Mouse (Mus musculus) embryonic stem cell, embryonic (primary cell): ENCODE data around the gene Manba.
"Not testable (repeated sequence)": the region's sequence is repeated elsewhere in the genome, so short reads cannot be mapped to it uniquely, and the experiment has no call there.

Experiments
- CTCF ChIA-PET, 4 experiments: fragments of 300-600 bp in 2 of 4; fragments of 350-600 bp in 2 of 4; sonication (Branson Sonifier 250); formaldehyde crosslinking; loops; one replicate each; lab custom pipeline; 2022; ENCODE audit warnings: inconsistent platforms in 2 of 4; lab: Charles Lee
- POLR2A ChIA-PET, 4 experiments: fragments of 300-600 bp in 2 of 4; fragments of 350-600 bp in 2 of 4; sonication (Branson Sonifier 250); formaldehyde crosslinking; loops; one replicate each; lab custom pipeline; 2022; ENCODE audit warnings: antibody characterized with exemption in 4 of 4, inconsistent platforms in 1 of 4; lab: Charles Lee

The Manba gene

GRCm38 (mm10) chr3:135505916-135506482 lies 20.6 kb downstream of the Manba start:
- POLR2A ChIA-PET = interaction anchor here in 3 of 4 experiments (0.7 to 2.9 kb wide), 22 partner anchors 8 to 225 kb away, joined by 3 to 11 read pairs (median 4); partner anchors contain the start of genes Manba (in 2 of the 3), Bdh2 (in 1 of the 3) and Ube2d3 (in 1 of the 3)
- CTCF ChIA-PET = interaction anchor here in 2 of 4 experiments (0.9 to 1.5 kb wide), 4 partner anchors 20 to 225 kb away, joined by 4 to 8 read pairs (median 4); partner anchors contain the start of gene Bdh2 (in 1 of the 2)

- CTCF ChIA-PET = interaction anchor here in 2 of 4 experiments (0.6 to 1.1 kb wide), 2 partner anchors 74 to 224 kb away, joined by 3 to 4 read pairs; no protein-coding TSS in a partner anchor
These were observed 22.1 kb downstream of the Manba start for GRCm38 (mm10) chr3:135507506-135507905.

GRCm38 (mm10) chr3:135508191-135508590 lies 22.8 kb downstream of the Manba start:
- POLR2A ChIA-PET = interaction anchor here in 2 of 4 experiments (0.6 to 1.8 kb wide), 16 partner anchors 12 to 128 kb away, joined by 3 to 10 read pairs (median 4); partner anchors contain the start of genes Ube2d3 (in 2 of the 2) and Manba (in 1 of the 2)
- CTCF ChIA-PET = interaction anchor here in 3 of 4 experiments (0.6 to 1.2 kb wide), 4 partner anchors 26 to 223 kb away, joined by 3 to 4 read pairs (median 3); no protein-coding TSS in a partner anchor

More at GRCm38 (mm10) chr3:135507506-135507905, 22.1 kb downstream of the Manba start:
- POLR2A ChIA-PET = interaction anchor here in 2 of 4 experiments (1.0 to 1.8 kb wide), 7 partner anchors 13 to 70 kb away, joined by 3 to 8 read pairs (median 4); partner anchors contain the start of genes Manba (in 1 of the 2) and Ube2d3 (in 1 of the 2)

- POLR2A ChIA-PET = interaction anchor here in 1 of 4 experiments (1.4 to 4.2 kb wide), 2 partner anchors 13 to 19 kb away, joined by 3 to 28 read pairs; no protein-coding TSS in a partner anchor
- CTCF ChIA-PET = no interaction called here
These were observed 25.0 kb downstream of the Manba start for GRCm38 (mm10) chr3:135510372-135510771.

- POLR2A ChIA-PET = interaction anchor here in 1 of 4 experiments (1.4 to 4.2 kb wide), 5 partner anchors 9 to 35 kb away, joined by 3 to 28 read pairs (median 6); no protein-coding TSS in a partner anchor
- CTCF ChIA-PET = interaction anchor here in 2 of 4 experiments (0.6 to 0.8 kb wide), 2 partner anchors 199 to 1273 kb away, joined by 3 to 8 read pairs; no protein-coding TSS in a partner anchor
These were observed 26.3 kb downstream of the Manba start for GRCm38 (mm10) chr3:135511683-135512082.

- ChIA-PET POLR2A (interaction anchor here in 2 of 4 experiments (0.6 to 4.2 kb wide), 6 partner anchors 7 to 93 kb away, joined by 3 to 28 read pairs (median 3); no protein-coding TSS in a partner anchor), CTCF (interaction anchor here in 1 of 4 experiments (0.6 kb wide), 1 partner anchor 12 kb away, joined by 5 read pairs; no protein-coding TSS in a partner anchor)
These were observed 27.9 kb downstream of the Manba start for GRCm38 (mm10) chr3:135513270-135513669.

- ChIA-PET POLR2A (interaction anchor here in 3 of 4 experiments (0.6 to 4.2 kb wide), 7 partner anchors 8 to 93 kb away, joined by 3 to 28 read pairs (median 3); no protein-coding TSS in a partner anchor), CTCF (interaction anchor here in 1 of 4 experiments (0.5 to 1.1 kb wide), 2 partner anchors 31 to 233 kb away, joined by 3 to 4 read pairs; partner anchors contain the start of gene Bdh2)
These were observed 28.5 kb downstream of the Manba start for GRCm38 (mm10) chr3:135513800-135514425.

GRCm38 (mm10) chr3:135515246-135515645 lies 29.8 kb downstream of the Manba start:
- CTCF ChIA-PET = interaction anchor here in 1 of 4 experiments (0.6 kb wide), 1 partner anchor 29 kb away, joined by 3 read pairs; no protein-coding TSS in a partner anchor
- POLR2A ChIA-PET = interaction anchor here in 1 of 4 experiments (0.7 kb wide), 1 partner anchor 99 kb away, joined by 3 read pairs; no protein-coding TSS in a partner anchor

GRCm38 (mm10) chr3:135516891-135517290 lies 31.5 kb downstream of the Manba start:
- POLR2A ChIA-PET = interaction anchor here in 2 of 4 experiments (1.5 to 1.6 kb wide), 2 partner anchors 11 to 32 kb away, joined by 4 to 7 read pairs; partner anchors contain the start of gene Manba (in 1 of the 2)
- CTCF ChIA-PET = no interaction called here

GRCm38 (mm10) chr3:135518882-135519281 lies 33.5 kb downstream of the Manba start:
- POLR2A ChIA-PET = interaction anchor here in 2 of 4 experiments (0.6 to 3.9 kb wide), 12 partner anchors 10 to 102 kb away, joined by 3 to 13 read pairs (median 4); partner anchors contain the start of genes Manba (in 1 of the 2) and Ube2d3 (in 1 of the 2)
- CTCF ChIA-PET = no interaction called here

GRCm38 (mm10) chr3:135519584-135519983 lies 34.2 kb downstream of the Manba start:
- POLR2A ChIA-PET = interaction anchor here in 3 of 4 experiments (0.6 to 3.9 kb wide), 15 partner anchors 8 to 172 kb away, joined by 3 to 26 read pairs (median 6); partner anchors contain the start of genes Ube2d3 (in 2 of the 3) and Manba (in 1 of the 3)
- CTCF ChIA-PET = interaction anchor here in 2 of 4 experiments (1.0 to 1.5 kb wide), 2 partner anchors 12 to 13 kb away, joined by 3 read pairs; no protein-coding TSS in a partner anchor

- CTCF ChIA-PET = interaction anchor here in 1 of 4 experiments (0.5 kb wide), 1 partner anchor 9 kb away, joined by 3 read pairs; no protein-coding TSS in a partner anchor
- POLR2A ChIA-PET = interaction anchor here (0.5 to 3.9 kb wide), 29 partner anchors 10 to 337 kb away, joined by 3 to 32 read pairs (median 5); partner anchors contain the start of genes Ube2d3 (in 3 of the 4) and Manba (in 2 of the 4)
These were observed 36.6 kb downstream of the Manba start for GRCm38 (mm10) chr3:135521963-135522362.

- CTCF ChIA-PET = no interaction called here
These were observed 37.4 kb downstream of the Manba start for GRCm38 (mm10) chr3:135522618-135523355.

GRCm38 (mm10) chr3:135524900-135525299 lies 39.5 kb downstream of the Manba start:
- POLR2A ChIA-PET = interaction anchor here in 3 of 4 experiments (0.5 to 3.9 kb wide), 13 partner anchors 9 to 206 kb away, joined by 3 to 32 read pairs (median 8); partner anchors contain the start of gene Ube2d3 (in 2 of the 3)
- CTCF ChIA-PET = not testable (repeated sequence)

More at GRCm38 (mm10) chr3:135522618-135523355, 37.4 kb downstream of the Manba start:
- POLR2A ChIA-PET = interaction anchor here (0.5 to 3.9 kb wide), 33 partner anchors 9 to 337 kb away, joined by 3 to 32 read pairs (median 4); partner anchors contain the start of genes Ube2d3 (in 3 of the 4) and Manba (in 2 of the 4)

- ChIA-PET CTCF (interaction anchor here in 2 of 4 experiments (0.5 to 2.7 kb wide), 3 partner anchors 26 to 202 kb away, joined by 3 to 6 read pairs (median 3); no protein-coding TSS in a partner anchor), POLR2A (interaction anchor here in 2 of 4 experiments (0.6 to 15.6 kb wide), 12 partner anchors 9 to 197 kb away, joined by 3 to 338 read pairs (median 4); no protein-coding TSS in a partner anchor)
These were observed 44.3 kb downstream of the Manba start for GRCm38 (mm10) chr3:135529670-135530069.

- ChIA-PET POLR2A (interaction anchor here in 3 of 4 experiments (0.6 to 15.6 kb wide), 20 partner anchors 9 to 199 kb away, joined by 3 to 338 read pairs (median 4); no protein-coding TSS in a partner anchor), CTCF (interaction anchor here in 3 of 4 experiments (0.5 to 1.8 kb wide), 6 partner anchors 12 to 199 kb away, joined by 3 to 7 read pairs (median 4); no protein-coding TSS in a partner anchor)
These were observed 46.4 kb downstream of the Manba start for GRCm38 (mm10) chr3:135531762-135532161.
